ENCODE assay signal across 8 mouse cellular contexts in the genomic region with DNA sequence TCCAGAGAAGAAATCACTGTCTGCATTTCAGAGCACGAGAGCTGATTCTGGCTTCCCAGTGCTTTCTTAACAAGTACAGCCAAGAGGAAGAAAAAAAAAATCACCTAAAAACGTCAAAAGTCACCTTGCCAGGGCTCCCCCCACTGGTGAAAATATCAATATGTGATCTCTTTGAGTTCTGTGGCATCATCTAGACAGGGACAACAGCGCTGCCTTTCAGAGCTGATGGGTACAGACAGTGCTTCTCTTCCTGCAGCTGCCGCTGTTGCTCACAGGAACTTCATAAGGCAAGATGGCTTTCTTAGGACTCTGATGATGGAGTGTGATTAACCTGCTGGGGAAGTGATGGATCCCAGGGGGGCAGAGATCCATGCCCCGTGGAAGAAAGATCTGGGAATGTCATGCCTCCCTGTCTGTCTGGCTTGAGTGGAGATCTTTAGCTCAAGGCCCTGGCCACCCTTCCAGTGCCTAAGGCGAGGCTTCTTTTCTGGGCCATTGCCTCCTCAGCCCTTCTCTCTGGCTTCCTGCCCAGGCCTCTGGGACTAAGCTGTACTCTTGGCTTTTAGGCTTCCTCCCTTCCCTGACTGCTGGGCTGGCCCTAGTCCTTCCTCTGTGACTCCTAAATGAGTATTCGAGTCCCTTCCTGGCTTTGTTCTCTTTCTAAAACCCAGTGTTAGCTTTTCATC.
DNase-seq lines count a peak whose midpoint lies in the region; ATAC-seq and TF ChIP-seq lines count a peak whose summit lies in the region.

No protein-coding gene starts in this region.

- H3K36me3 ChIP-seq in kidney, postnatal 0 days (ENCODE audit: insufficient read depth, low read length) = no peaks in the 10 kb centered on the region
- H3K36me3 ChIP-seq in kidney, embryonic 14.5 days (ENCODE audit: control insufficient read depth, insufficient read depth, low read length) = no peaks in the 10 kb centered on the region

- no peak for TF ChIP-seq CTCF in kidney, postnatal 0 days (IDR thresholded peaks at IDR 0.05; ENCODE audit: low read depth)

- H3K27me3 ChIP-seq in kidney, postnatal 0 days (ENCODE audit: insufficient read depth, low read length) = no peaks in the 10 kb centered on the region
- H3K27me3 ChIP-seq in kidney, embryonic 14.5 days (ENCODE audit: control insufficient read depth, insufficient read depth, low read length) = no peaks in the 10 kb centered on the region

- H3K27ac ChIP-seq in kidney, postnatal 0 days = no peak overlapping the region
- H3K27ac ChIP-seq in kidney, embryonic 14.5 days (ENCODE audit: low read depth, low read length) = no peak overlapping the region

- no peak overlapping the region for H3K4me3 ChIP-seq in kidney, postnatal 0 days (replicated peaks; ENCODE audit: low read depth, low read length)
- no peak overlapping the region for H3K4me3 ChIP-seq in kidney, embryonic 14.5 days (ENCODE audit: low read length)

- H3K9ac ChIP-seq in kidney, postnatal 0 days (ENCODE audit: low read depth, low read length) = no peak overlapping the region
- H3K9ac ChIP-seq in kidney, embryonic 14.5 days (ENCODE audit: low read depth, low read length) = no peak overlapping the region

- ATAC-seq in kidney, postnatal 0 days (replicated peaks; ENCODE audit: low FRiP score, low read depth) = no peak
- ATAC-seq in kidney, embryonic 14.5 days (ENCODE audit: low FRiP score, low TSS enrichment) = no peak
- ATAC-seq in erythroblast, adult 5-6 weeks (replicated peaks; ENCODE audit: low FRiP score, poor library complexity, severe bottlenecking) = no peak

- H3K9me3 ChIP-seq in kidney, postnatal 0 days (replicated peaks; ENCODE audit: low read length) = no peaks in the 10 kb centered on the region
- H3K9me3 ChIP-seq in kidney, embryonic 14.5 days (ENCODE audit: control insufficient read depth, low read length) = no peaks in the 10 kb centered on the region

- H3K4me1 ChIP-seq in kidney, postnatal 0 days (replicated peaks; ENCODE audit: insufficient read depth, low read length) = no peaks in the 10 kb centered on the region
- no peaks in the 10 kb centered on the region for H3K4me1 ChIP-seq in kidney, embryonic 14.5 days (ENCODE audit: control insufficient read depth, insufficient read depth, low read length)

- WGBS in kidney, postnatal 0 days = 49% methylated on average over 7 of the region's 7 CpGs
- 48% methylated on average over 7 of the region's 7 CpGs for WGBS in kidney, embryonic 14.5 days

- DNase-seq in kidney, postnatal 0 days (ENCODE audit: low spot score) = peak; percentile 18
- DNase-seq in adrenal gland, postnatal 36 days = peak; percentile 4 to 48
- peak; percentile 11 for DNase-seq in cerebellum, adult 8-10 months
- peak; percentile 54 for DNase-seq in lung, postnatal 10 days
- DNase-seq in embryo, embryonic 9.5 days (ENCODE audit: extremely low spot score) = no peak
- DNase-seq in thymus, postnatal 14 days = no peak

- no peak overlapping the region for H3K4me2 ChIP-seq in kidney, postnatal 0 days (ENCODE audit: low read length)
- no peak overlapping the region for H3K4me2 ChIP-seq in kidney, embryonic 14.5 days (replicated peaks; ENCODE audit: low read depth, low read length)

Comparison
In these comparisons a context has a peak if more than half of its experiments do, and no peak if none do; other contexts are left out.
1. DNase-seq: peak in kidney, postnatal 0 days (single experiment), adrenal gland, postnatal 36 days (2 of 2), cerebellum, adult 8-10 months (single experiment) and lung, postnatal 10 days (single experiment); none in embryo, embryonic 9.5 days (single experiment) and thymus, postnatal 14 days (single experiment).